Mouse (Mus musculus) limb, embryonic 14.5 days (tissue): ENCODE data around the gene Rpl10-ps3. TPM values are rescaled to one million over a fixed set of nuclear protein-coding genes. Genes with fewer than 3 reads are reported as not detected.
A peak's percentile ranks its signal among the peaks of the same experiment; 100 is the strongest.

ENCODE experiments used
- ATAC-seq: fragments of 200-750 bp; cut with Nextera tagmentation; 2 replicates; pipeline ENCODE4 v1.8.0; 2017; ENCODE audit warnings: low read depth, moderate number of reproducible peaks, moderate TSS enrichment; ENCODE audit not compliant: low FRiP score
- DNase-seq: peaks from one replicate; pipeline ENCODE4 v3.0.0-alpha.2; 2015; ENCODE audit warnings: low spot score
- H3K27ac ChIP-seq: fragments of 300-500 bp; sonication (generic); replicated peaks from 2 replicates; pipeline ENCODE4 v1.5.1; 2014; ENCODE audit warnings: low read depth, mild to moderate bottlenecking, low read length, moderate library complexity, mixed read lengths
- H3K27me3 ChIP-seq: fragments of 300-500 bp; sonication (generic); 2 replicates; pipeline ENCODE4 v1.6.1; 2014; ENCODE audit warnings: low read length, mixed read lengths; ENCODE audit not compliant: control insufficient read depth, insufficient read depth
- H3K36me3 ChIP-seq: fragments of 300-500 bp; sonication (generic); 2 replicates; pipeline ENCODE4 v1.6.1; 2014; ENCODE audit warnings: mild to moderate bottlenecking, low read length, moderate library complexity, mixed read lengths; ENCODE audit not compliant: control insufficient read depth, insufficient read depth
- H3K4me1 ChIP-seq: fragments of 300-500 bp; sonication (generic); 2 replicates; pipeline ENCODE4 v1.6.1; 2014; ENCODE audit warnings: antibody characterized with exemption, low read length, mixed read lengths; ENCODE audit not compliant: control insufficient read depth, insufficient read depth
- H3K4me2 ChIP-seq: fragments of 300-500 bp; sonication (generic); replicated peaks from 2 replicates; pipeline ENCODE4 v1.6.1; 2014; ENCODE audit warnings: low read depth, mild to moderate bottlenecking, low read length, moderate library complexity; ENCODE audit not compliant: severe bottlenecking
- H3K4me3 ChIP-seq: fragments of 300-500 bp; sonication (generic); replicated peaks from 2 replicates; pipeline ENCODE4 v1.5.1; 2014; ENCODE audit warnings: low read length
- H3K9ac ChIP-seq: fragments of 300-500 bp; sonication (generic); 2 replicates; pipeline ENCODE4 v1.6.1; 2014; ENCODE audit warnings: mild to moderate bottlenecking, low read depth, low read length, moderate library complexity; ENCODE audit not compliant: severe bottlenecking
- H3K9me3 ChIP-seq: fragments of 300-500 bp; sonication (generic); 2 replicates; pipeline ENCODE4 v1.6.1; 2016; ENCODE audit warnings: low read length; ENCODE audit not compliant: control insufficient read depth
- POLR2A ChIP-seq: fragments of 200-500 bp; IDR thresholded peaks from 2 replicates; pipeline ENCODE4 v1.8.0; 2012; ENCODE audit warnings: inconsistent platforms, mild to moderate bottlenecking, moderate library complexity, borderline replicate concordance; ENCODE audit not compliant: insufficient read depth, insufficient read length; ENCODE audit errors: extremely low read depth
- WGBS: fragments of 180-500 bp; shearing (Covaris S2); extraction: QIAGEN DNeasy Blood & Tissue Kit; methylation state at CpG from one replicate; pipeline ENCODE4 v1.1.7; 2014; 5-methylcytosine and 5-hydroxymethylcytosine counted together
- polyA plus RNA-seq, 2 experiments: library from polyadenylated mRNA; depleted of rRNA in 1 of 2; stranded (reverse) in 1 of 2; unstranded in 1 of 2; fragments of >200 nt; fragmentation: Nextera tagmentation in 1 of 2; extraction: Ambion mirVana in 1 of 2; gene quantifications; 2 replicates each; pipeline versions ENCODE4 v1.2.1 to v1.2.3; 2012 to 2014

Gene Rpl10-ps3
- polyA plus RNA-seq, 2 experiments, result 99.3 to 385 TPM

GRCm38 (mm10) chr9:50311036-50311545, 33.7 kb downstream of the Rpl10-ps3 start:
- no peak for TF ChIP-seq POLR2A
- 45% methylated on average over 6 of the region's 6 CpGs for WGBS
- Histone ChIP-seq H3K4me1 (no peaks in the 10 kb centered on the region), H3K4me2 (no peak overlapping the region), H3K9ac (no peak overlapping the region), H3K27me3 (no peaks in the 10 kb centered on the region), H3K4me3 (no peak overlapping the region), H3K27ac (no peak overlapping the region), H3K36me3 (no peaks in the 10 kb centered on the region), H3K9me3 (no peaks in the 10 kb centered on the region)
- no peak for ATAC-seq
- no peak for DNase-seq

- Histone ChIP-seq H3K27me3 (no peaks in the 10 kb centered on the region), H3K9me3 (no peaks in the 10 kb centered on the region), H3K4me2 (no peak overlapping the region), H3K36me3 (no peaks in the 10 kb centered on the region), H3K4me1 (no peaks in the 10 kb centered on the region), H3K27ac (no peak overlapping the region), H3K4me3 (no peak overlapping the region), H3K9ac (no peak overlapping the region)
- no peak for TF ChIP-seq POLR2A
- no peak for DNase-seq
- ATAC-seq, result no peak
- WGBS, result 59% methylated on average over 10 of the region's 10 CpGs
Measured at GRCm38 (mm10) chr9:50305666-50306402, 38.9 kb downstream of the Rpl10-ps3 start.

GRCm38 (mm10) chr9:50305046-50305445, 39.7 kb downstream of the Rpl10-ps3 start:
- Histone ChIP-seq H3K4me1 (no peaks in the 10 kb centered on the region), H3K27me3 (no peaks in the 10 kb centered on the region), H3K4me2 (no peak overlapping the region), H3K4me3 (no peak overlapping the region), H3K27ac (no peak overlapping the region), H3K9me3 (no peaks in the 10 kb centered on the region), H3K36me3 (no peaks in the 10 kb centered on the region), H3K9ac (no peak overlapping the region)
- WGBS, result 65% methylated on average over 2 of the region's 2 CpGs
- DNase-seq (no peak), ATAC-seq (no peak)
- TF ChIP-seq POLR2A, result no peak

- ATAC-seq (no peak), DNase-seq (no peak)
- Histone ChIP-seq H3K36me3 (no peaks in the 10 kb centered on the region), H3K9me3 (no peaks in the 10 kb centered on the region), H3K27me3 (no peaks in the 10 kb centered on the region), H3K4me2 (no peak overlapping the region), H3K4me3 (no peak overlapping the region), H3K4me1 (no peaks in the 10 kb centered on the region), H3K27ac (no peak overlapping the region), H3K9ac (no peak overlapping the region)
- WGBS, result 59% methylated on average over 4 of the region's 4 CpGs
- no peak for TF ChIP-seq POLR2A
Measured at GRCm38 (mm10) chr9:50304004-50304403, 40.8 kb downstream of the Rpl10-ps3 start.

GRCm38 (mm10) chr9:50301722-50302121, 43.0 kb downstream of the Rpl10-ps3 start:
- DNase-seq (peak; percentile 33), ATAC-seq (no peak)
- Histone ChIP-seq H3K4me1 (no peaks in the 10 kb centered on the region), H3K27ac (no peak overlapping the region), H3K27me3 (no peaks in the 10 kb centered on the region), H3K9me3 (no peaks in the 10 kb centered on the region), H3K9ac (no peak overlapping the region), H3K4me3 (no peak overlapping the region), H3K4me2 (no peak overlapping the region), H3K36me3 (no peaks in the 10 kb centered on the region)
- TF ChIP-seq POLR2A, result no peak
